Mouse (Mus musculus) naive thymus-derived CD4-positive, alpha-beta T cell, adult 2 months (primary cell): ENCODE data around the gene Mex3d.
A peak's percentile ranks its signal among the peaks of the same experiment; 100 is the strongest.

Experiments
- DNase-seq: peaks from one replicate; pipeline ENCODE4 v3.0.0-alpha.2; 2011; ENCODE audit warnings: low read depth

Gene Mex3d

GRCm38 (mm10) chr10:80385811-80386734 is 1.4 kb downstream of the Mex3d start:
- DNase-seq: no peak

DNA sequence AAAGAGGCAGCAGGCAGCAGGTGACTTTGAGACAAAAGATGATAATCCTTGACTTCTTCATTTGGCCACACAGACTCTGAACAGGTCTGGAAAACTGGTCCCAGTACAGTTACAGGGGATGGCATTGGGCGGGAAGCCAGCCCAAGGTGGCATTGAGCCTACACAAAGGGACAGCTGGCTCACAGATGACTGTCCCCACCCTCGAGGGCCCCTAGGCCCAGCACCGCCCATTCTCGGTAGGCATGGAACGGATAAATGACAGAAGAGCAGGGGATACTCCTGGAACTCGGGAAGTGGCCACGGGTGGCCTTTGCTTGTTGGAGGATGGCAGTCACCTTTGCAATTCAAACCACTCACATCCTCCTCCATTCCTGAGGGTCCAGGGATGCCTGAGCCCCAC is 2.1 kb downstream of the Mex3d start:
- no peak for DNase-seq

DNA sequence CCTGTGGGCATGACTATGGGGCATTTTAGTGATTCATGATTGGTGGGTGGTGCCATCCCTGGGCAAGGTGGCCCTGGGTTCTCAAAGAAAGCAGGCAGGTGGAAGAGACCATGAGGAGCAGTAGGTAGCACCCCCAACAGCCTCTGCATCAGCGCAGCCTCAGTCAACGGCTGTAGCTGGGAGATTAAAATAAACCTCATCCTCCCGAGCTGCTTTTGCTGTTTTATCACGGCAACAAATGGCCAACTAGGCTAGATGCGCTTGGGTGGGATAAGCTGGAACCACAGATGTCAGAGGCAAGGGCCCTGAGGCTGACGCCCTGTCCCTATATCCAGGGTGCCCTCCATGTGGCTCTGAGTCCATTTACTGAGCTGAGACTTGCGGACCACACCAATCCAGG is 2.8 kb downstream of the Mex3d start:
- no peak for DNase-seq

DNA sequence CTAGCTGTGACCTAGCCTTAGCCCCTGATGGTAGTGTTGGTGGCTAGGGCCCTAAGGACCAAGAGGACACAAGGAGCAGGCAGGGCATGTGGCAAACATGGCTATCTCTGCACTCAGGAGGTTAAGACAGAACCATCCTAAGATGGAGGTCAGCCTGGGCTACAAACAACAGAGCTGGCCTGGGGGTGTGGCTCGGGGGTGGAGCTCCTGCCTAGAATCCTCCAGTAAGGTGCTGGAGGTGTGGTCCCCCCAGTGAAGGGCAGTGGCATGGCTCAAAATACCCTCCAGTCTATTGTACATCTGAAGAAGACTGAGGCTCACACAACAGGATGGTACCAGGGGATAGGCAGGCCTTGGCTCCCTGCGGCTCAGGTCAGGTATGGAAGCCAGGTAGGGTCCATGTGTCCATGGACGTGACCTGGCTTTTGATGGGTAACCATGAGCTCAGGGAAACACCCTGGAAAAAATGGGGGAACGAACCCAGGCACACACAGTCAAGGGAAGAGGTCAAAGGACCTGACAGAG is 3.3 kb downstream of the Mex3d start:
- no peak for DNase-seq

- no peak for DNase-seq
These were observed 4.0 kb downstream of the Mex3d start for GRCm38 (mm10) chr10:80383431-80383830.

- DNase-seq: no peak
These were observed 4.7 kb downstream of the Mex3d start for GRCm38 (mm10) chr10:80382641-80383365.

GRCm38 (mm10) chr10:80377716-80378115 is 9.7 kb downstream of the Mex3d start:
- peak; percentile 64 for DNase-seq

- peak; percentile 97 for DNase-seq
These were observed 11.3 kb downstream of the Mex3d start for GRCm38 (mm10) chr10:80376160-80376559.

GRCm38 (mm10) chr10:80374063-80374462 is 13.4 kb downstream of the Mex3d start:
- peak; percentile 50 for DNase-seq

- no peak for DNase-seq
These were observed 14.8 kb downstream of the Mex3d start for GRCm38 (mm10) chr10:80372706-80373105.

DNA sequence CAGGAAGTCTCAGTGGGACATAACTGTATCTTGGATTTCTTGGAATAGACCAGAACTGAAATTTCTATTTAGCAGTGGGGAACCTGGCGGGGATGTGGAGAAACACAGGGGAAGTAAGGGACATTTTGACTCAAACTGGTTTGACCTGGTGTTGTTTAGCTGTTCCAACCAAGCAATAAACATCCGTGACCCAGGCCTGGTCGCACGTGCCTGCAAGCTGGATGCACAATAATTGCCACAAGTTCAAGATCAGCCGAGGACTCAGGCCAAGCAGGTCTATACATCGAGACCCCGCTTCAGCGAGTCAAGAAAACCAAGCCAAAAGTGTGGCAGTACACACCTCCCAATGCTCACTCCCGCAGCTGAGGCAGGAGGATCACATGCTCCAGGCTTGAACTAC is 15.5 kb downstream of the Mex3d start:
- no peak for DNase-seq

- peak; percentile 48 for DNase-seq
These were observed 16.0 kb downstream of the Mex3d start for GRCm38 (mm10) chr10:80371411-80371966.

- DNase-seq: peak; percentile 46
These were observed 17.3 kb downstream of the Mex3d start for GRCm38 (mm10) chr10:80369995-80370747.

GRCm38 (mm10) chr10:80368392-80368791 is 19.1 kb downstream of the Mex3d start:
- DNase-seq: no peak

- no peak for DNase-seq
These were observed 19.5 kb downstream of the Mex3d start for GRCm38 (mm10) chr10:80367954-80368353.

- no peak for DNase-seq
These were observed 21.7 kb downstream of the Mex3d start for GRCm38 (mm10) chr10:80365736-80366135.

DNA sequence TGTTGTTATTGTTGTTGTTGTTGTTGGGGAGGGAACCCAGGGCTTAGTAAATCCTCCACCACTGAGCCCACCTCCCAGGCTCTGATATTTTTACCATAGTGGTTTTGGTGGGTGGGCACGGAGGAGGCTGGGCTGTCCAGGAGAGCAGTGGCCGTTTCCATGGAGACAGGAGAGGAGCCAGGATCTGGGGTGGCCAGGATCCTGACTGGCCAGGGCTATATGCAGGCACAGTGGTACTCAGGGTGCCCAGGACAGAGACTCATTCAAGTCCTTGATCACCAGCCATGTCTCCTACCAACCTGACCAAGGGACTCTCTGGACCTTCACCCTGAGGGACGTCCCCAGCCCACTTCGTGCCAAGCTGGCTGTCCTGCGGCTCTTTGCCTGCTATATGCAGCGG is 23.7 kb downstream of the Mex3d start:
- no peak for DNase-seq

DNA sequence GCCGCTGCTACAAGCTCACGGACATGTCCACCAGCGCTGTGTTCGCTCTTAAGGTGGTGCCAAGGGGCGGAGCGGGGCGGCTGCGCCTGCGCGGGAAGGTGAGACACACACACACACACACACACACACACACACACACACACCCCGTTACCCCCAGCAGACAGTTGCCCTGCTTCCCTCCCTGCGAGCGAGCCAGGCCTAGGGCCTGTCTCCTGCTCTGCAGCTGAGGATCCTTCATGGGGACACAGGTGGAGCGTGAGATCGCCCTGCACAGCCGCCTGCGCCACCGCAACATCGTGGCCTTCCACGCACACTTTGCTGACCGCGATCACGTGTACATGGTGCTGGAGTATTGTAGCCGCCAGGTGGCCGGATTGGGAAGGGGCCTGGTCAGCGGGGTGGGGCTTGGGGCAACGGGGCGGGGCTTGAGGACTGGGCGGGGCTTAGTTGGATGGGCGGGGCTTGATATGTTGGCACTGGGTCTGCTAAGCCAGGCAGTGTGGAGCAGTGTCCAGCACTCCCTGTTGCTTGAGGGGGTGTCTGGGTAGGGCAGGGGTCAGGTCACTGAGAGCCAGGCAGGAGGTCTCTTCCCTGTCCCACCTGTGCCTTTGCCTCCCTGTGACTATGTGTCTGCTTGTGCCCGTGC is 29.3 kb downstream of the Mex3d start:
- no peak for DNase-seq

DNA sequence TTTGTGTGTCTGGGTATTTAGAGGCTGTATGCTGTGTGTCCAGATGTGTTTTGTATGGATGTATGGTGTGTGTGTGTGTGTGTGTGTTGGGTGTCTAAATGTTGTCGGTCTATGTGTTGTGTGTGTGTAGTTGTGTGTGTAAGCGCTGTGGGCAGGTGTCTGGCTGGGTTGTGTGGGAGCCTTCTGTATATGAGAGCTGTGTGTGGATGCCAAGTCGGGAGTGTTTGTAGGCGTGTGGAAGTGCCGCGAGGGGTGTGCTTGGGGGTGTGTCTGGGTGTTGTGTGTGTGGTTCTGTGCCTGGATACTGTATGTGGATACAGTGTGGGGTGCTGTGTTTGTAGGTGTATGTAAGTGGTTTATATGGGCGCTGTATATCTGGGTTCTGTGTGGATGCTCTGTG is 30.1 kb downstream of the Mex3d start:
- DNase-seq: no peak

GRCm38 (mm10) chr10:80356737-80357136 is 30.7 kb downstream of the Mex3d start:
- no peak for DNase-seq

DNA sequence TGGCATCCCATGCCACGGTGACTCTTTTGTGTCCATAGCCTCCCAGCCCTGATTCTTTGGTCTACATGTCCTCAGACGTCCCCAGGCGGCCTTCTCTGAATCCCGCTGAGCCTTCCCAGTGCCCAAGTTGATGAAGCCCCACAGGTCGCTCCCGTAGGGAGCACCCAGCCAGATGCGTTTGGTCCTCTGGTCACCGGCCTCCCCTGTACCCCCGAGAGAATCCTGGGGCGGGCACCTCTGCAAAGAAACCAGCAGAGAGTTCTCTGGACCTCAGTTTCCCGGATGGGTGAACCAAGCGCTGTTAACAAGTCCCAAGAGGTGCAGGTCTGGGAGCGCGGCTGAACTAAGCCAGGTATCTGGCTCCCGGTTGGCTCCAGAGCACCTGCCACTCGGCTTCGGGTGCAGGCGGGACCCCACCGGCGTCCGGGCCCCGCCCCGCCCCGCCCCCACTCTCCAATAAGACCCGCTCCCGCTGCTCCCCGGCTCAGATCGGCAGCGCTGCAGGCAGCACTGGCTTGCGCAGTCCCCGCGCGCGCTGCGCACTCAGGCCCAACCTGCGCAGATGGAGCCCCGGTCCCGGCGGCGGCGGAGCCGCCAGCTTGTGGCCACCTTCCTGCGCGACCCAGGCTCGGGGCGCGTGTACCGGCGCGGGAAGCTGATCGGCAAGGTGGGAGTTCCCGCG is 31.3 kb downstream of the Mex3d start, which contains the start of gene Plk5:
Gene Plk5, plus strand, starts transcription at position 459 of the 682 bp plus-strand sequence.
- DNase-seq: no peak
